Mouse (Mus musculus): ENCODE results near the gene Runx1.

The Runx1 gene

DNA sequence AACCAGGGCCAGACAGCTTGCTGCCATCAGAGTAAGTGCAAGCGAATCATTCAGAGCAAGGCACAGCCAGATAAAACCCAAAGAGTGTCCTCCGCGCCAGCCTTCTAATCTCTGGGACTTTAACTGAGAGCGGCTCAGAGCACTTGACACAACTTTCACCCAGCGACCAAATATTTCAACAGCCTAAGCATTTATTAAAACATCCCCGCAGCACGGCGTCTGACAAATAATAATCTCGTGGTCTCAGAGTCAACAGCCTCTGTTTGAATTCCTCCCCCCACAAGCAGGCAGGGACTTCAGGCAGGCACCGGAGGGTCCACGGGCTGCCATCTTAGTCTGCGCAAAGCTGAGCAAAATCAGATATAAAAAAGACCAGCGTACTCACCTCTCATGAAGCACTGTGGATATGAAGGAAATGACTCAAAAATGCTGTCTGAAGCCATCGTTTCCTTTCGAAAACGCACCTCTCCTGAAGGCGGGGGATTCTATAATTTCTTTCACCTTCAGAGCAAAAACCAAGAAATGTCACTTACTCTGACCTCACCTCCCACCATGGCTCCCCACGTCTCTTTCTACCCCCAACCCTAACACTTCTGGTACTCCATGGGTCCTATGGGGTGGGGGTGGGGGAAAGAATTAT lies 625 bp downstream of the Runx1 start:
- DNase-seq = no peak

DNA sequence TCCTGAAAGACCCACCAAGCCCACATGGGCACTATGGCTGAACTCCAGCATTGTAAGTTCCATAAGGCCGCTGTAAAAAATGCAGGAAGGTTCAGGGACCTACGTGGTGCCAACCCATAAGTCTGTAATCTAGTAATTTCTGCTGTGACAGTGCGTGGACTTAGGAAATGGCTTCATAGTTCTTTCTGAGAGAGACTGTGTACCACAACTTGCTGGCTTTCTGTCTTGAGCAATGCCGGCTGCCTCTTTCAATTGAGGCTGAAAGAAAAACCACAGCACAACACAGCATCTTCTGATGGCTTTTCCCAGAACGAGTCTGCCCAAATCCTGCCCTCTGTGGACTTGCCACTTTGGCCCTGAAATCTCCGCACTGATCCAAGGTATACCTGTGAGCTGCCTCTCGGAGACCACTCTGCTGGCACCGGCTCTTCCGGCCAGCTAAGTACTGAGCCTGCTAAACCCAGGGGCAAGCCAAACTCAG lies 1.2 kb downstream of the Runx1 start:
- no peak for DNase-seq

DNA sequence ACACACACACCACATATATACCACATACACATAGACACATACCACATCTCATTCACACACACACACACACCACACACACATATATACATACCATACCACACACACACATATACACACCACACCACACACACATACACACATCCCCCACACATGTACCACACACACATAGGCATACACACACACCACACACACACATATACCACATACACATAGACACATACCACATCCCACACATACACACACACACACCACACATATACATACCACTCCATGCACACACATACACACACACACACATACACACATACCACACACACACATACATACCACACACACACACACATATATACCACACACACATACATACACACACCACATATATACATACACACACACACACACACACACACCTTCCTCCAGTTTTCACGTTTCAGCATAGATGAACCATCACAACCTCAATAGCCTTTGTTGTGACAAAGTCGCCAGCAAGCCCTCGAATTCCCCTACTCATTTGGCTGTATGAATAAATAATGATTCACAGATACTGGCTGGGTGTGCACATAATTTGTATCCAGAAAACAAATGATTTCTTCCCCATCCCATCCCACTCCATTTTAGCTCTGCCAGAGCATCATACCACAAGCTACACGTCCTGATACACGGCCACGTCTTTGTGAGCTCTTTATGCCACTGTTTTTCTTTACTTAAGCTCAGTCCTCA lies 1.8 kb downstream of the Runx1 start:
- no peak for DNase-seq

DNA sequence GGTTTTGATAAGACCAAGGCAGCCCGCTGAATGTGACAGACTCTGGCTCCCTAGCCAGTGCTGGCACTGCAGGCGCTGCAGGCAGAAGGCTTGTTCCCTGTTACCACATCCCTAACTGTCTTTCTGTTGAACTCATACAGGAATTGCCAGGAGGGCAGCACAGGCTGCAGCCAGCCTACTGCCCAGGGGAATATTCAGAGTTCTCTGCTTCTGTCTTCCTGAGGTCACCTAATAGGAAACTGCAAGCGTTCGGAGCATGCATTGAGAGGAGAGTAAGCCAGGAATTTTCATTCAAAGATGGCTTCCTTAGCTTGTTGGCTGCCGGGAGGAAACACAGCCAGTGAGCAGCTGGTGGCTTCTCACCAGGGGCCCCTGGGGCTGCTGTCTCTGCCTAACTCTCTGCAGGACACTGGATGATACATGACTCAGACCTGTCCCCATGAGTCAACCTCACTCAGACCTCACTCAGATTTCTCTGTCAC lies 2.5 kb downstream of the Runx1 start:
- peak; percentile 5 for DNase-seq

DNA sequence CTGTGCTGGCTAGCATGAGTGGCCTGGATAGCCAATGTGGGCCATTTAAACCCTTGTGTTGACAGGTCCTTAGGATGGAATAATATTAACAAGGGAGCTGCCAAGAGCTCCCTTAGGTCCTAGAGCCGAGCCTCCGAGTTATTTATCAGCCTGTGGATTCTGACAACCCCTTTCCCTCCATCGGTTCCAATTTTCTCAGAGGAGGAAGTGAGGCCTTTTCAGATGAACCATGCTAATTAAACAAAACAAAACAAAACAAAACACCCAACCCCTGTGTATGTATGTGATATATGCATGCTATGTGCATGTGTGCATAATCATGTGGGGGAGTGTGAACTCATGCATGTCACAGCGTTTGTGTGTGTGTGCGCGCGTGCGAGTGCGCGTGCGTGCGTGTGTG lies 3.3 kb downstream of the Runx1 start:
- DNase-seq = no peak

DNA sequence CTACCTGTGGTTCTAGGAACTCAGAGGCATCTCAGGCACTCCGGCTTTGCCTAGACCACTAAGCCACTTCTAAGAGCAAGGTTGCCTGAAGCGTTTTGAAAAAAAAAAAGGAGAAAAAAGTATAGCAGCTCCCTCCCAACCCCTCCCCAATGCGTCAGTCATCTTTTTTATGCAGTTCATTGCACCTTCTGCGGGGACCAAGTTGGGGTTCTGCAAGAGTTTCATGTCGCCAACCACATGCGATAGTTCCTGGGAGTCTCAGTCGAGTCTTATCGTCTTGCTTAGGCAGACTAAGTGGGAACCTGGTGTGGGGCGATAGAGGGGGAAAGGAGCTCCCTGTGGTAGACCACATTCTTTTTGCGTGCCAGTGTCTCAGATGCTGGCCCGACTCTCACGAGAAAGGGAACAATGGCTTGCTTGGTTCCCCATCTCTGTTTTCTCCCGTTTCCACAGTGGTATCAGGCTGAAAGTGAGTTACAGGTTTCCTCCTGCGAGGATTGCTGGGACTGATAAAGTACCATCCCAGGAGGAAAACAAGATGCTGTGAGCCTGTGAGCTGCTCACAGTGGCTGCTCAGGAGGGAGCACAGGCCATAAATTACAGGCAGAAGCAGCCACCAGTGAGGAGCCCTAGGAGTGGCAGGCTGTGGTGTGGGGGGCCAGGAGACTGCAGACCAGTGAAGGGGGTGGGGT lies 3.9 kb downstream of the Runx1 start:
- DNase-seq = no peak

DNA sequence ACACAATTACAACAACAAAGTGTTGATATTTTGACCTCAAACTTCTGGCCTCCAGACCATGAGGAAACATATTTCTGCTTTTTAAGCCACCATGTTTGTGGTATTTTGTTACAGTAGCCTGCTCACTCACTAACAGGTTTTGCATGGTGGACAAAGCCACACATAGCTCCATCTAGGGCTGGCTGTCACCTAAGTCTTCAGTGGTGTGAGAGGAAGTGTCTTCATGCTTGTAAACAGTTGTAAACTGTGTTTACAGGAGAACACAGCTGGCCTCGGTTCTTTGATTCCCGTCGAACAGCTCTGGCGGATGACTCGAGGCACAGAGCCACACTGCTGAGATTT lies 4.4 kb downstream of the Runx1 start:
- no peak for DNase-seq

DNA sequence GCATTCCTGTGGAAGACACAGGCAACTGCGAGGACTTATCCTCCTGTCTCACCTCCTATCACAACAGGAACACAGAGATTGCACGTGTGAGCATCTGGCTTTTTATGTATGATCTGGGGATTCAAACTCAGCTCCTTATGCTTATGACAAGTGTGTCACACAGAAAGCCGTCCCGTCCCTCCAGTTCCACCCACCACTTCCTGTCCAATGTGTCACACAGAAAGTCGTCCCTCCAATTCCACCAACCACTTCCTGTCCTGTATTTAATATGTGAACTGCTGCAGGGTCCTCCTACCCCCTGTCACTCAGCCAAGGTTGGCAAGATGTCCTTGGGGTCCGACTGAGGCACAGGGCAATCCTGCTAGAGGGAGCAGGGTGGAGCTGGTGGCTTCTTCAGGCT lies 5.5 kb downstream of the Runx1 start:
- no peak for DNase-seq

DNA sequence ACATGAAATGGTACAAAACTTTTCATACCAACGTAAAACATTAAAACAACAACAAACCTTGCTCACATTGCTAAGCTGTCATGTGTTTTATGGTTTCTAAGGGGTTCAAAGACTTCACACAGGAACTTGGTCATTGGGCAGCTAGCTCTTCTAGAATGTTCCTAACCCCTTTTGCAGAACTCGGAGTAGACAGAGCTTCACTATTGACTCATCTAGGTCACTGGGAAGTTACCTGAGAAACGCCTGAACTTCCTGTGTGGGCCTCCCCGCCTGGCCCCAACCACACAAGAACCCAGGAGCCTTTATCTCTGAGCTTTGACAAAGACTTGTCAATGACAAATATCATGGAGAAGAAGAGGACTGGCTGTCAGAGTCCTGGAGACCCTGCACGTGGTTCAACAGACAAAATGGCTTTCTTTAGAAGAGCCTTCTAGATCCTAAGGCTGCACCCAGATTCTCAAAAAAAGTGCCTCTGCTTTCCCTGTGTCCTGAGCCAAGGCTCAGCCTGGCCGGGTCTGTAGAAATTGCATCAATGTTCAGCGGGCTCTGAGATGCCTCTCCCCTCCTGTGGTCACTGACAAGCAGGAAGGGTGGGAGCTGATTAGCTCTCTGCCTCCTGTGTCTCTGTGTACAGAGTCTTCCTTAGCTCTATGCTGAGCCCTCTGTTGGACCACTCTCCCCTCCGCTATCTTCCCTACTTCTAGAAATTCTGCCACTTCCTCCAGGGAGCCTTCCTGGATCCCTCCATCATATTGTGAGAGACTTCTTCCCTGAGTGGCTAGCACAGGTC lies 7.3 kb downstream of the Runx1 start:
- DNase-seq = no peak

DNA sequence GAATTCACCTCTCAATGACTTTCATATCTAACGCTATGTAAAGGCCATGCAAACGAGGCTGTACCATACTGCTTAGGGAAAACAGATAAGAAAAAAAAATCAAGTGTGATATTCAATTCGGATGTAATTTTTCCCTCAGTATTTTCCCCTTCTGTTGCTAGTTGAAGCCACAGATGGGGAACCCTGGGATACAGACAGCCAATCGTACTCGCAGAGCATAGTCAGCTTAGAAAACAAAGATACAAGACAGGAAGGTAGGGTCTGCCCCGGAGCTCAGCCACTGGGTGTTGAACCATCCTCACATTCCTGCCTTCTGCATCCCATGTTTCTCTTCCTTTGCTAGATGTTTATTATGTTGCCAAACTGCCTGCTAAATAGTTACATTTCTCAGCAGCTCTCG lies 9.9 kb downstream of the Runx1 start:
- no peak for DNase-seq

DNA sequence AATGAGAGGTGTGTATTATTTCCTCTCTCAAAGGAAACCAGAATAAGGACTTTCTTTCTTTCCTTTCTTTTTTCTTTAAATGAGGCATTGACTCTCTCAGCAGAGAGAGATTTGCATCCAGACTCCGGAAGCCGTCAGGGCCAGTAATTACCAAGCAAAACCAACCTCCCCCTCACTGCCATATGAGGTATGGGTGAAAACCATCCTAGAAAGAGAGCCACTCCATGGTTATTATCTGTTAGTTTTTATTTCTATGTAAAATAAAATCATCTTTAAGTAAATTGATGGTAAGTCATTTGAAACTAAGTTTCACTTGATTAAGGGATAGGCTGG lies 10.8 kb downstream of the Runx1 start:
- no peak for DNase-seq

DNA sequence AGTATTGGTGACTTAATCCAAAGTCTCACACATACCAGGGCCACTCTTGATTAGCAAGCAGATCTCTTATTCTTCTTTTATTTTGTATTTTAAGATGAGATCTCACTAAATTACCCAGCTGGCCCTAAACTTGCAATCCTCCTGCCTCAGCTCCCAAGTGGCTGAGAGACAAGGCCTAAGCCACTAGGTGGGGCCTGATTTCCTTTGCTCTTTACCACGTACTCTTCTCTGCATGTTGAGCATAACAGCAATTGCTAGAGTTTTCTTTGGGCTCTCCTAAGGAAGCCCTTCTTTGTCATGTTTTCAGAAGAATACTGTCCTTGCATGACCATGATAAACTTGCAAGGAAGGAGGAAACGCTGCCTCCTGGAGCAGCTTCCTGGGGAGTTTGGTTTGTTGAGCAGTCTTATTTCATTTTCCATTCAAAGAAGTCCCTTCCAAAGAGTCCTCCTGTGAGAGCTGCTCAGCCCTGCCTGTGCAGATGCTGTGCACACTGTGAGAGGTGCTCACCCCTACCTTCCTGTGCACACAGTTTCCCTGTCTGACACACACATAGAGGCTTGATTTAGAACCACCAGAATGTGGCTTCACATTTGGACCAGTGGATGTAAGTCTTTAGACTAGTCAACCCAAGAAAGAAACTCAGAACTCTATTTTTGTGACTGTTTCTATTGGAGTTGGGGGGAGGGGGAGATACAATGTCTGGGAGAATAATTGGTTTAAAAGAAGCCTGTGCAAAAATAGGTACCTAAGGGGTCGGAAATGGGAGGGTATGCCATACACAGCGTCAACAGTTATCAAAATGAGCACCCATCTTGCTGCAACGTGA lies 11.4 kb downstream of the Runx1 start:
- no peak for DNase-seq

DNA sequence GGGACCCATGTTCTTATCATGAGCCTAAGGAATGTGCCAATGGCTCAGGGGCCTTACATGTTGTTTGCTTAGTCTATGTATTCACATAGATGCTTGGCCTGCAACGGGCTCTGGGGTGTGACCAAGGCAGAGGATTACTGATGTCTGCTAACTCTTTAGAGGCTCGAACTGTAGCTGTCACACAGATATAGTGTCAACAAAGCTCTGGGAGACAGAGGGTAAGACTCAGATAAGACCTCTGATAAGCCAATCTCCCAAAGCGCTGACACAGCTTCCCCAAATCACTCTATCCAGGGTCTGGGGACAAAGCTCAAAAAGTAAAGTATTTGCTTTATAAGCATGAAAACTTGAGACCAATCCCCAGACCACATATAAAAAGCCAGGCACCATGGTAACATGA lies 13.5 kb downstream of the Runx1 start:
- no peak for DNase-seq

DNA sequence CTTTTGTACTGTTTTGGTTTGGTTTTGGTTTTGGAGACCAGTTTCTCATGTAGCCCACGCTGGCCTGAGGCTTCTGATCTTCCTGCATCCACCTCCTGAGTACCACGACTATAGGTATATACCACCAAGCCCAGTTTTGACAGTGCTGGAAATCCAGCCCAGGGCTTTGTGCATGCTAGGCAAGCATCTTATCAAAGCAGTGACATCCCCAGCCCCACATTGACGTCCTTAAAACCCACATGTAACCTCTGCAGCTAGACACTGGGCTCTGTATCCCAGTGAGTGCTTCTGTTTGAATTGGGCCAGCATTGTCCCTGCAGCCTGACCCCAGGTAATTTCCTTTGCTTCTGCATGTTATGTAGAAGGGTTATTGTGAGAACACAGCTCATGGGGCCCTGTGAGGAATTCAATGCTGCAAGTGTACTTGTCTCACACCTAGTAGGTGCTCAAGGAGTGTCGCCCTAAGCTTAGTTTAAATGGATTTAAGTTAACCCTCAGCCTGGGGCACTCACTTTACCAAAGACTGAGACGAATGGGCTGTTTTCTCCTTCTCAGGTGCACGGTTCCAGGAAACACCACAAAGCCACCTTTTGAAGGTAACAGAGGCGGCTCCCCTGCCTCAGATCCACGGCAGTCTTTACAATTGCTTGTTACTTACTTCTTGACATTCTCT lies 15.2 kb downstream of the Runx1 start:
- no peak for DNase-seq

DNA sequence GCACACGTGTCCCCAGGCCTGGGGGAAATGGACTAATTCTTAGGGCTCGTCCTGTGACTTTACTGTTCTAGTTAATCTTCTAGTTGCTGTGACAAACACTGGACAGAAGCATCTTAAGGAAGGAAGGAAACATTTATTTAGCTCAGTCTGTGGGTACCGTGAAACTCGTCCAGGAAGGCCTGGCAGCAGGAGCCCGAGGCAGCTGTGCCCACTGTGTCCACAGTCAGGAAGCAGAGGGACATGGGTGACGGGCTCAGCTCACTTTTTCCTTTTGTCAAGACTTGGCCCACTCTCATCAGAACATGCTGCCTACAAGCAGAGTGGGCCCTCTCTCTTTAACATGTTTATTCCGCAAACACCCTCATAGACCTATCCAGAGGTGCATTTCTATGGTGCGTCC lies 18.2 kb downstream of the Runx1 start:
- DNase-seq = no peak

DNA sequence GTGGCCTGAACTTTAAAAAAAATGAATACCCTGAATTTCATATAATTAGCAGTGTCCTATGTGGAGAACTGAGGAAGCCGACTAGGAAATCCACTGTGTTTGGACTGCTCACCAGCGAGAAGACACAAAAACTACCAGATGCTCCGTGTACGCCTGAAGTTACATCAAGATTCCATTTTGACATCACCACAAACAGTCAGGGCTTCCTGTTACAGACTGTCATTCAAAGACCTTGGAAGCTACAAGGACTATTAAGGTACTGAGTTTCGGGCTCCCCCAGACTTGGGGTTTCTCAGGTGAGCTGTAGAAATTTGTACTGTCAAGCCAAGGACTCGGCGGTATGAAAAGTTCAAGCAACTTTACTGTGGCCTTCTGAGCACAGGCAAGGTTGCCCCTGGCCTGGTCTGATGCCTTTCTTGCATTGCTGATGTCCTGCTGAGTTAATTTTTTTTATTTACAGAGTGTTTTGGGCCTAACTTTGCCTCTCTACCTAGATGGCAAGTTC lies 22.8 kb downstream of the Runx1 start:
- DNase-seq = no peak

DNA sequence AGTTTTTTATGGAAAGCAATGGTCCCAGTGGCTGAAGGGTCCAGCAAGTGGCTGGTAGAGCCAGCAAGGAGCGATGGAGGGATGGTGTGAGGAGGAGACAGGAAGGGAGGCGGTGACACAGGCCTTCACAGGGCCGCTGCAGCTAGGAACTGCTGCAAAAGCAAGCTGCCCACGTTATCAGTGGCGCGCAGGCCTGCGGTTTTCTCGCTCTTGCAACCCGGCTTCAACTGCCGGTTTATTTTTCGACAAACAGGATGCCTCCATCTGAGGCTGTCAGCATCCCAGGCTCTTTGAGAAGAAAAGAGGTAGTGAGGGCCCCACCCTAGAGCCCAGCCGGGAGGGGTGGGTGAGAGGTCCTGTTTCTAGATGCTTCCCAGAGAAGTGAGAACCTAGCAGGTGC lies 24.4 kb downstream of the Runx1 start:
- DNase-seq = no peak

DNA sequence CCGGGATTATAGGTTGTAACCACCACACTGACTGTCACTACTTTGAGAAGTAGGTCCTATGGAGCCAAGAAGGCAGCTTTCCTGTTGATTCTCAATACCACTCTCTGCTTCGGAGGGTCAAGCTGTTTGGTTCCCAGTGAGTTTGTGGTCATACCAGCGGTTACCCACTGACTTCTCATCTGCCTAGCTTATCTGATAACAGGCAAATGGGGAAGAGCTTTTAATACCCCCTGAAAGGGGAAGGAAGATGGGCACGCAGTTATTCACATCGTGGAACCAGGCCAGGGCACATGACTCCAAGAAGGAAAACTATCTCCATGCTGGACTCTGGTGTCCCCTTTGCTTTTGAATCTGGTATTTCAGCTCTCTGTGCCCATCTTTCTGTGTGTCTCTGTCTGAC lies 25.1 kb downstream of the Runx1 start:
- DNase-seq = no peak

DNA sequence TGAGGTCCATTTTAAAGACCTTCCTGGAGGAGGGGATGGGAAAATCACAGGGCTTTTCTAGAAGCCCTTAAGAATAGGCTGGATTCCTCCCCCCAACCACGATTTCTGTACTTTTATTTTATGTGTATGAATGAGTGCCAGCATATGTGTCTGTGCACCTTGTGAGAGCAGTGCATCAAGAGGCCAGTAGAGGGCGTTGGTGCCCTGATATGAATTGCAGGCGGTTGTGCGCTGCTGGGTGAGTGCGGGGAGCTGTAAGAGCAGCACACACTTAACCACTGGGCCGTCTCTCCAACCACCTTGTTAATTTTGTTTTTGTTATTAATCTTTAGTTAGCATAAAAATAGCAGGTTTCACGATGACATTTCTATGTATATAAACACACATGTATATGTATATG lies 26.0 kb downstream of the Runx1 start:
- DNase-seq = no peak

DNA sequence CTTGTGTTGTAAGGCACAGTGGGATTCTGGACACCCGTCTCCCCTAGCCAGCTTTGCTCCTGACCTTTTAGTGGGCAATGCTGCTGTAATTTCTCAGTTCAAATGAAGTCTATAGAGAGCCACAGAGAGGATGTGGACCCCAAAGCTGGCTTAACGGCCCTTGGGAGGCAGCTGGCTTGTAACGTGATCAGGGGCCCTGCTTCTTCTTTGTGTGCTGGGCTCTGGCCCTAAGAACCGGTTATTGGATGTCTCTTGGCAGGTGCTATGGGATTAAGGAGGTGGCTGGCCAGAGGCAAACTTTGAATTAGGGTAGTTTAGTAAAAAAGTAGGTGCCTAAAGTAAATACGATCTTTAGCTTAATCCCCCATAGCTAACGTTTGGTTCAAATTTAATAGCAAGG lies 31.8 kb downstream of the Runx1 start:
- no peak for DNase-seq

DNA sequence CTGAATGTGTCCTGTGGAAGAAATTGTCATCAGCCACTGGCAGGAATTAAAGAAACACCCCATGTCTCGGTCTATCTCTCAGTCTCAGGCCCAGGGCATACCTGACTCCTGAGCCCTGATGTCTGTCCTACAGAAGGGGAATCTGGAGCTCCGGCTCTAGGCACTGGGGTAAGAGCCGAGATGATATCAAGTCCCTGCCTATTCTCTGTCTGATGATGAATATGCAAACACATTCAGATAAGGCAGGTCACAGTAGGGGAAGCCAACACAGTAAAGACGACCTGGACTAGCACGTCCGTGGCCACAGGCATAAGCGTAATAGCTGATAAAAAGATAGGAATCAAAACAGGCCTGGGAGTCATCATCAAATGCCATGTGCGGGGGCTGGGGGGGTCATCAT lies 32.2 kb downstream of the Runx1 start:
- no peak for DNase-seq

DNA sequence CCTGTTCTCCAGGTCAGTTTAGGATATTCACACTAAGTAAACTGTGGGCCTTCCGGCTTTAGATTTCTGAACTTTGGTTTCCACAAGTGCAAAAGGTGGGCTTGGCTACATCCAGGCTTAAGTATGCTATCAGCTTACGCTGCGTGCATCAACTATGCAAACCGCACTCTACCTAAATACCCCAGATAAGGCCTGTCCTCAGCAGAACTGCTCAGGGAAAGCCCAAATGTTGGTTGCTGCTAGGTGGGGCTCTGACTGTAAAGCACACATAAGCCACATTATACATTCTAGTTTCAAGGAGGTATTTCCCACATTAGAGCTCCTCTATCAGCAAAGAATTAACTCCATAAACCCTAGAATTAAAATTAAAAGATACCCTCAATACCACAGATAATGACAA lies 33.0 kb downstream of the Runx1 start:
- no peak for DNase-seq
